Mouse (Mus musculus): ENCODE measurements at regions not wholly inside any gene's neighbourhood (a gene's known extent, or its start where the extent isn't known, plus 50 kb on each side); places are given as distances from the start of the nearest gene placed in this dataset.

GRCm38 (mm10) chr1:149463930-149464329 is 497.2 kb downstream of the Pla2g4a start:
- Histone ChIP-seq H3K4me1 (replicated peaks) (no peaks in the 10 kb centered on the region), H3K27me3 (replicated peaks) (no peaks in the 10 kb centered on the region), H3K9ac (no peak overlapping the region), H3K4me2 (replicated peaks) (no peak overlapping the region), H3K4me3 (replicated peaks) (no peak overlapping the region), H3K9me3 (no peaks in the 10 kb centered on the region), H3K27ac (no peak overlapping the region), H3K36me3 (no peaks in the 10 kb centered on the region)
- ATAC-seq = no peak

DNA sequence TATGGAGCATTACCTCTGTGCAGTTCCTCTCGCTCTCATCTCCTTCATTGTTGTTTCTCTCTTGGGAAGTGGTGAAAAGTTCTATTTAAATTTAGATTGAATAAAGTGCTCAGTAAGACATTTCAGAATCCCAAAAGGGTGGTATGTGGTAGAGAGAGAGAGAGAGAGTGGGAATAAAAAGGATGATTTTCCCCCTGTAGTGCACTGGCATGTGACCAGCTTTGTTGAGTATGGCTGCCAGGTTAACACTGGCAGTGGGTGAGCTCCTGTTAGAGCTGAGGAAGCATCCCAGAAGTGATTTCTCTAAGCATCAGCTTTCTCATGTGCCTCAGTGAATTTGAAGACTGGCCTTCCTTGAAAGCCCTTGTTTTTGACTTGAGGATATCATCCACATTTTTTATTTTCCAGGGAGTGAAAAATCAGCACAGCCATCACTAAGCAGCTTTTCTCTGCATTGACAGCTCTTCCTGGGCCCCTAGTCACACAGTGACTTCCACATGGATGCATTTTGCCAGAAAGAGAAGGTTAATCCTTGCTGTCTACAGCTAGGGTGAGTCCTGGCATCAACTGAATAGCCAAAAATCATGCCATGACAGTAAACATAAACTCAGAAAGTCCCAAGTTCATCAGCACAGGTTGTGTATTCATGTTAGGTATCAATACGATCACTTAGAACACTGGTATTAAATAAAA is 511.1 kb downstream of the Pla2g4a start:
- Histone ChIP-seq H3K36me3 (no peaks in the 10 kb centered on the region), H3K9ac (no peak overlapping the region), H3K9me3 (no peaks in the 10 kb centered on the region), H3K27ac (no peak overlapping the region), H3K4me2 (replicated peaks) (no peak overlapping the region), H3K27me3 (replicated peaks) (no peaks in the 10 kb centered on the region), H3K4me1 (replicated peaks) (no peaks in the 10 kb centered on the region), H3K4me3 (replicated peaks) (no peak overlapping the region)
- 92% methylated on average over 2 of the region's 2 CpGs for WGBS
- no peak for ATAC-seq

DNA sequence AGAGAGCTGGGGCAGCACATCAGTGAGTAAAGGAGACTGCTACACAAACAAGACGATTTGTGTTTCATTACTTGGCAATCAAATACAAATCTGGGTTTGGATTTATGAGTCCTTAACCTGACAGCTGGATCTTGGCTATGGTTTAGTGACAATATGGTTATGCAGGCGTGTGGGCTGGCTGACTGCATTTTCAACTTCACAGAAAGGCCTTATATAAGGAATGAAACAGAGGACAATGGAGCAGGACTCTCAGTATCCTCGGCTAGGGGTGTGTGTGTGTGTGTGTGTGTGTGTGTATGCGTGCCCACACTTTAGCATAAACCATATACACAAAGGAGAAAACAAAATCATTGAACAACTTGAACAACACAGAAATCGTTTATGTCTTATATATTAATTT is 512.6 kb downstream of the Pla2g4a start:
- Histone ChIP-seq H3K9me3 (no peaks in the 10 kb centered on the region), H3K27me3 (replicated peaks) (no peaks in the 10 kb centered on the region), H3K36me3 (no peaks in the 10 kb centered on the region), H3K4me3 (replicated peaks) (no peak overlapping the region), H3K4me1 (replicated peaks) (no peaks in the 10 kb centered on the region), H3K4me2 (replicated peaks) (no peak overlapping the region), H3K9ac (no peak overlapping the region), H3K27ac (no peak overlapping the region)
- ATAC-seq = no peak
- WGBS = 70% methylated on average over 5 of the region's 5 CpGs

DNA sequence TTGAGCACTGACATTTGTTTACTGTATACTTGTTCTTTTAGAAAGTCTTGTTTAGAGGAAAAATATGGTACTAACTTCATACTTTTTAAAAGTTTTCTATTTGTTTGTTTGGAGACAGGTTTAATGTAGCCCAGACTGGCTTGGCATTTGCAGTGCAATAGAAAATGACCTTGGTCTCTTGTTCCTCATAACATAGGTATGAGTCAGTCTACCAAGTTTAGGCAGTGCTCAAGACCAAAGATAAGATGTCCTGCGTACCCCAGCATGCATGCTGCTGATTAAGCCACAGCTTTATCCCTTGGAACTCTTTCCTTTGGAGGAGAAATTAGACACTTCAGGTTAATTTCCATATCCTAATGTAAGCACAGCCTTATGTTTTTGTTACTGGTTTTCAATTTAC is 550.1 kb downstream of the Pla2g4a start:
- 57% methylated on average over 1 of the region's 1 CpGs for WGBS
- no peaks in the 10 kb centered on the region for H3K4me1 ChIP-seq (replicated peaks)
- no peak overlapping the region for H3K27ac ChIP-seq
- no peaks in the 10 kb centered on the region for H3K36me3 ChIP-seq
- no peak for ATAC-seq
- no peak overlapping the region for H3K4me3 ChIP-seq (replicated peaks)
- H3K9me3 ChIP-seq = no peaks in the 10 kb centered on the region
- H3K4me2 ChIP-seq (replicated peaks) = no peak overlapping the region
- H3K9ac ChIP-seq = no peak overlapping the region
- no peaks in the 10 kb centered on the region for H3K27me3 ChIP-seq (replicated peaks)

DNA sequence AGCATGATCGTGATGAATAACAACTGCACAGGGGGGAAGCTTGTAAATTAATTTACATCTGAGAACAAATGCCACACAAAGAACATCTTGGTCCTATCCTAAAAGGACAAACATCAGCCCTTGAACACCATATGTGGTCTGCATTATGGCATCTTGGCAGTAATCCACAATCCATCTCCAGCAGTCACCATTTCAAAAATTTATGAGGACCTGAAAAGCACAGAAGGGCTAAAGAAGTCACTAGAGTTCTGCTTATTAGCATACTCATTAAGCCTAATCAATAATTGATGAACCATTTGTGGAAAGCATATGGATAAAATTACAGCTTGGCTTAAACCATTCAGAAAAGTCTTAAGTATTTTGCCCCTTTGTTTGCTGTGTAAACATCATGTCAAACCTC is 555.7 kb downstream of the Pla2g4a start:
- Histone ChIP-seq H3K27me3 (replicated peaks) (no peaks in the 10 kb centered on the region), H3K9ac (no peak overlapping the region), H3K27ac (no peak overlapping the region), H3K4me2 (replicated peaks) (no peak overlapping the region), H3K9me3 (no peaks in the 10 kb centered on the region), H3K4me3 (replicated peaks) (no peak overlapping the region), H3K36me3 (no peaks in the 10 kb centered on the region), H3K4me1 (replicated peaks) (no peaks in the 10 kb centered on the region)
- WGBS = 51% methylated on average over 1 of the region's 1 CpGs
- no peak for ATAC-seq

- WGBS = 66% methylated on average over 3 of the region's 3 CpGs
Observed at GRCm38 (mm10) chr1:149388706-149389105, 572.4 kb downstream of the Pla2g4a start.

GRCm38 (mm10) chr1:149351338-149351907 is 609.7 kb downstream of the Pla2g4a start:
- Histone ChIP-seq H3K9ac (no peak overlapping the region), H3K36me3 (no peaks in the 10 kb centered on the region), H3K27ac (no peak overlapping the region), H3K9me3 (no peaks in the 10 kb centered on the region), H3K4me1 (replicated peaks) (no peaks in the 10 kb centered on the region), H3K4me2 (replicated peaks) (no peak overlapping the region), H3K27me3 (replicated peaks) (no peaks in the 10 kb centered on the region), H3K4me3 (replicated peaks) (no peak overlapping the region)
- ATAC-seq = no peak

More at GRCm38 (mm10) chr1:149388706-149389105, 572.4 kb downstream of the Pla2g4a start:
- no peaks in the 10 kb centered on the region for H3K27me3 ChIP-seq (replicated peaks)
- H3K27ac ChIP-seq = no peak overlapping the region
- no peak overlapping the region for H3K4me2 ChIP-seq (replicated peaks)
- H3K4me3 ChIP-seq (replicated peaks) = no peak overlapping the region
- no peak overlapping the region for H3K9ac ChIP-seq
- no peaks in the 10 kb centered on the region for H3K4me1 ChIP-seq (replicated peaks)
- ATAC-seq = no peak
- no peaks in the 10 kb centered on the region for H3K9me3 ChIP-seq
- no peaks in the 10 kb centered on the region for H3K36me3 ChIP-seq

- no peak for ATAC-seq
- WGBS = 89% methylated on average over 1 of the region's 1 CpGs
Observed at GRCm38 (mm10) chr1:149347359-149347758, 613.7 kb downstream of the Pla2g4a start.

DNA sequence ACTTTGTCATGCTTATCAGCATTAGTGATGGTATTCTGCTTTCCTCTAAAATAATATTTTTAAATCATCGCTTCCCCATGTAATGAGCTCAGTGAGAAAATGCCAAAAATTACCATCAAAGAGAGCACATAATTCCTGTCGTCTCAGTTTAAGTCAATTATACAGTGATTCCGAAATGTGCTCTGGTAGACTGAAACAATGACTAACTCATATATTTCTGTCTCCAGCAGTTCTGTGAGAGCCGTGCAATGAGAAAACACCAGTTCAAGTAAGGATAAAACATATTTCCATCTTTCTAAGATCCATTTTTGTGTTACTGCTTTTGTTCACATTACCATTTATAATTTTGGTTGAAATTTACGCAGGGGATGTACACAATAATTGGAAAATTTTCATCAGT is 622.9 kb downstream of the Pla2g4a start:
- Histone ChIP-seq H3K36me3 (no peaks in the 10 kb centered on the region), H3K9me3 (no peaks in the 10 kb centered on the region), H3K27me3 (replicated peaks) (no peaks in the 10 kb centered on the region), H3K27ac (no peak overlapping the region), H3K9ac (no peak overlapping the region), H3K4me1 (replicated peaks) (no peaks in the 10 kb centered on the region), H3K4me3 (replicated peaks) (no peak overlapping the region), H3K4me2 (replicated peaks) (no peak overlapping the region)
- WGBS = 85% methylated on average over 5 of the region's 5 CpGs
- ATAC-seq = no peak

More at GRCm38 (mm10) chr1:149347359-149347758, 613.7 kb downstream of the Pla2g4a start:
- Histone ChIP-seq H3K4me1 (replicated peaks) (no peaks in the 10 kb centered on the region), H3K27ac (no peak overlapping the region), H3K9ac (no peak overlapping the region), H3K36me3 (no peaks in the 10 kb centered on the region), H3K4me3 (replicated peaks) (no peak overlapping the region), H3K4me2 (replicated peaks) (no peak overlapping the region), H3K27me3 (replicated peaks) (no peaks in the 10 kb centered on the region), H3K9me3 (no peaks in the 10 kb centered on the region)

DNA sequence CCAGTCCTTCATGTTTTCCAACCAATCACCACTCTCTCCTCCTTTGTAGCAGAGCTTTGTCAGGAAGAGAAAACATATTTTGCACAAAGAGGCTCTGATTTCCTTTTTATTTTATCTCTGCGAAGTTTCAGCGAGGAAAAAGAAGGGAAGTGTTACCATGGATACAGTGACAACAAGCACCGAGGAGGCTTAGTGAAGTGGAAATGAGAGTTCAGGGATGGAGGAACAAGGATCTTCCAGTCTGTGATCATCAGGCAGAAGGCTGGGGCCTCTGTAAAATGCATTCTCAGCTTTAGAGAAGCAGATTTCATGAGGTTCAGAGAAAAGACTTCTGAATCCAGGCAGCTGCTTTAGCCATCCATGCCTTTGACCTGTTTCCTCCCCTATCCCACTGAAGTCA is 628.9 kb downstream of the Pla2g4a start:
- WGBS = 37% methylated on average over 3 of the region's 3 CpGs
- H3K4me2 ChIP-seq (replicated peaks) = no peak overlapping the region

GRCm38 (mm10) chr1:149327171-149327570 is 633.9 kb downstream of the Pla2g4a start:
- Histone ChIP-seq H3K9ac (no peak overlapping the region), H3K4me1 (replicated peaks) (no peaks in the 10 kb centered on the region), H3K4me2 (replicated peaks) (no peak overlapping the region), H3K4me3 (replicated peaks) (no peak overlapping the region), H3K27me3 (replicated peaks) (no peaks in the 10 kb centered on the region), H3K36me3 (no peaks in the 10 kb centered on the region), H3K9me3 (no peaks in the 10 kb centered on the region), H3K27ac (no peak overlapping the region)
- ATAC-seq = no peak
- 74% methylated on average over 3 of the region's 3 CpGs for WGBS

More for the DNA sequence above, 628.9 kb downstream of the Pla2g4a start:
- no peak overlapping the region for H3K27ac ChIP-seq
- H3K9ac ChIP-seq = no peak overlapping the region
- no peaks in the 10 kb centered on the region for H3K27me3 ChIP-seq (replicated peaks)
- H3K9me3 ChIP-seq = no peaks in the 10 kb centered on the region
- no peaks in the 10 kb centered on the region for H3K36me3 ChIP-seq
- H3K4me1 ChIP-seq (replicated peaks) = no peaks in the 10 kb centered on the region
- H3K4me3 ChIP-seq (replicated peaks) = no peak overlapping the region
- no peak for ATAC-seq

DNA sequence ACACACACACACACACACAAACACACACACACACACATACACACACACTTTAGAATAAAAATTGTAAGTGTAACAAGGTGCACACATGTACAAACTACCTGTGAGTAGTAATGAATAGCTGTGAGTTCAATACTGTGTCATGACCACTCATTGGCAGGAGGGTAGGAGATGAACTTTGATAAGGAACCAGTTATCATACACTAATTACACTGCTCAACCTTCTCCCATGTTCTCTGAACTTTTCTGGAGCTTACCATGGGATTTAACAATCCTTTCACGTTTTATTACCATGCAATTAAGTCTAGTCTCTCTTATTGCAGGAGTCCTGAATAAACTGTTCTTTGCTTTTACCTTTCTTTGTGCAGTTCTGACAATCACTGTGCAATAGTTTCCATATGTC is 638.0 kb downstream of the Pla2g4a start:
- WGBS = 37% methylated on average over 1 of the region's 1 CpGs
- no peaks in the 10 kb centered on the region for H3K9me3 ChIP-seq
- H3K27me3 ChIP-seq (replicated peaks) = no peaks in the 10 kb centered on the region
- no peaks in the 10 kb centered on the region for H3K4me1 ChIP-seq (replicated peaks)
- H3K9ac ChIP-seq = no peak overlapping the region
- peak; percentile 66 for ATAC-seq
- no peak overlapping the region for H3K4me3 ChIP-seq (replicated peaks)
- H3K36me3 ChIP-seq = no peaks in the 10 kb centered on the region
- H3K27ac ChIP-seq = no peak overlapping the region
- H3K4me2 ChIP-seq (replicated peaks) = no peak overlapping the region

DNA sequence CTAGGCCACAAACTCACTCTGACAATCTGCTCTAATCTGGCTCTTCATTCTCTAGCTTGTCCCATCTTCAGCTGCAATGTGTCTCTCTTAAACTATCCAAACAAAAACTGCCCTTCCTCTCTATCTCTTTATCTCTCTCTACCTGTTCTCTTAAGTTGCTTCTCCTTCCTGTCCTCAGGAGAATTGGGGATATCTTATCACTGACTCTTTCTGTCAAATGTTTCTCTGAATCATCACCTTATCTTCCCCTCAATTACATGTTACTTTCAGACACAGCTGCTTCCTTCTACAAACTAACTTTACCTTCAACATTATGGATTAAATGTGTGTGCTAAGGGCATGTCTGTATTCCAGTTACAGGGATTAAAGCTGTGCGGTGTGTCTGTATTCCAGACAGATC is 671.4 kb downstream of the Pla2g4a start:
- H3K27ac ChIP-seq = no peak overlapping the region
- no peak overlapping the region for H3K4me3 ChIP-seq (replicated peaks)
- H3K4me1 ChIP-seq (replicated peaks) = no peaks in the 10 kb centered on the region
- no peaks in the 10 kb centered on the region for H3K36me3 ChIP-seq
- H3K27me3 ChIP-seq (replicated peaks) = no peaks in the 10 kb centered on the region
- no peak overlapping the region for H3K9ac ChIP-seq
- no peaks in the 10 kb centered on the region for H3K9me3 ChIP-seq
- 84% methylated on average over 1 of the region's 1 CpGs for WGBS
- no peak overlapping the region for H3K4me2 ChIP-seq (replicated peaks)
- no peak for ATAC-seq
